Mouse (Mus musculus) 3T3-L1 (cell line): Measurements from ENCODE around the gene Gnaz.

ENCODE experiments used
- DNase-seq: peaks from one replicate; pipeline ENCODE4 v3.0.0-alpha.2; 2015; ENCODE audit warnings: low read depth, low spot score

The Gnaz gene

DNA sequence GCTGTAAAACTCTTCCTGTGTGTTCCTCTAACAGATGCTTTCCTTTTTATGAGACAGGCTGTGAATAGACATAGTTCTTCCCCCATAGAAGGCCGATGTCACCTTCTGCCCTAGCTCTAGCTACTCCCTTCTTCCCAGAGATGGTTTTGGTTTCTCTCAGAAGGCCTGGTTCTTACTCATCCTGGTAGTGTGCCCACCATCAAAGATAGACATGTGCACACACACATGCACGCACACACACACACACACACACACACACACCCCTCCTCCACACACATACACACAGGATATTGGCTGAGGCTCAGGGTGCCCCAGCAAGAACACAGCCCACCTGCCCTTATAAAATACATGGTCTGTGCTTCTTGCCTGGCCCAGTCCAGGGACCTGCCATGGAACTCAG lies 2.3 kb downstream of the Gnaz start:
- no peak for DNase-seq

DNA sequence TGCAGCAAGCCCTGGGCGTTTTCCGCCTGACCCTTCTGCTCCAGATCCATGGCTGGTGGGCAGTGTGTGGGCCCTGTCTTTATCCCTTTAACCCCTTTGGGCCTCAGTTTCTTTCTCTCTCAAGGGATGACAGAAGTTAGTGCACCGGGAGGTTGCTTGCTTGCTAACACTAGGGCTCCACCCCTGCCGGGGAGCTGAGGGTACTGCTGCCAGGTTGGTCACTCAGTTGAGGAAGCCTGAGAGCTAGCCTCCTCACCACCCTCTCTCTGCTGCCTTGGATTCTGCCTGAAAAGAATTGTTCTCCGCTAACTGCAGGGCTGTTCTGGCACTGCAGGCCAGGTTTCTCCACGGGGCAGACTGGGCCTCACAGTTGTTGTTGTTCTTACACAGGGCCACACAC lies 6.0 kb downstream of the Gnaz start:
- DNase-seq: no peak

DNA sequence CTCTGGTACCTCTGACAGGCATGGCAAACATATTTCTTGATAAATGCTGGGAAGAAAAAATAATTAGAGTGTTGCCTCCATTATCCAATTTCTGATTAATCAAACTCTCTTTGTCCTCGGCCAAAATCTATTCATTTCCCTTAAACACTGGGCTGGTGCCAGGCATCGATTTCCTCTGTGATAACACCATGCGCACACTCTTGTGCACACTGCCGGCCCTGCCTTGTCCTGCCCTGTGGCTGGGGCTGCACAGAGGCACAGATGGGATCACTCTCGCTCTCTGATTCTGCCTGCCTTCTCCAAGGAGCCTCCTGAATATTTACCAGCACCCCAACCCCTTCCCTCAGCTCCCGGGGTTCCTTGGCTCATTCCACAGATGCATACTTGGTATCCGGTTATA lies 8.6 kb downstream of the Gnaz start:
- DNase-seq: no peak

DNA sequence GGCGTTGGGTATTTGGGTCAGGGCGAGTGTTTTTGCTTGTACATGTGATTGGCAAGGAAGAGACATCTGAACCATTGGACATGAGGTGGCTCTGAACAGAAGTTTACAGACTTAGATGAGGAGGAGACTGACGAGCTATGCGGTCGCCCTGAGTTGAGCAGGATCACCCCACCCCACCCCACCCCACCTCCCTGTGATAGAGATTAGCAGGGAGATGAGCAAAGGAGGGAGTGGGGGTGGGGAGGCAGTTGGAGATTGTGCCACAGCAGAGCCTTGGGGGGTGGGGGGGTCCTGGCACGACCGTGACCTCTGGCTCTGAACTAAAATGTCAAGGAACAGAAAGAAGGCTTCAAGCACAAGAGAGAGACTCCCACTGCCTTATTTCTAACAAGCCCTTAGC lies 9.5 kb downstream of the Gnaz start:
- no peak for DNase-seq

DNA sequence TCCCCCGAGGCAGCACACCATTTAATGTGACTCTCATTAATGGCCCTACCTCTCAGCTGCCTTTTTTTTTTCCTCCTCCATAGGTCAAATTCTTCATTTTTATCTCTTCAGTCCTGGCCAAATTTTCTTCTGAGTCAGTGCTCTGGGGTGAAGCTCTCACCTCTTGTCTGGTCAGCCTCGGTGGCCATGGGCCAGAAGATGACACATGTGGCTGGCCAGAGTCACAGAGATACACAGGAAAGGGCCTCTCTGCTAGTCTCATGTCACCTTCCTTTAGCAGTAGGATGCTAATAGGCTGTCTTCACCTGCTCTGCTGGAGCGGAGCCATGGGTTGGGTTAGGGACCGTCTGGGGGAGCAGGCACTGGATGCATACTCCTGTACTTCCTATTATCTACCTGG lies 11.1 kb downstream of the Gnaz start:
- peak; percentile 58 for DNase-seq

DNA sequence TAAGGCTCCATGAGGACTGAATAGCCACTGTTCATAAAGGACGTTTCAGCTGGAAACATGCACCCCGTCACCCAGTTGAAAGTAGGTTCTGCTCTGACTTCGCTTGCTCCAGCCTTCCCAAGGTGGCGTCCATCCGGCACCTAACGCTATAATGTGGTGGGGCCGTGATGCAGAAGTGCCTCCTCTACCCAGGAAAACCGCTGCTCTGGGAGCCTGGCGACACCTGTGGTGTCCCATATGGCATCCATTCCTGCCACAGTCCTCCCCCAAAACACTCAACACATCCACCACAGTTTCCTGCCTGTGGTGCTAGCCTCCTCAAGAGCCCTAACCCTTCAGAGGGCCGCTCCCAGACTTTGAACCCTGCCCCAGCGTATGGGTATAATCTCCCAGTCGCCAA lies 14.2 kb downstream of the Gnaz start:
- no peak for DNase-seq

DNA sequence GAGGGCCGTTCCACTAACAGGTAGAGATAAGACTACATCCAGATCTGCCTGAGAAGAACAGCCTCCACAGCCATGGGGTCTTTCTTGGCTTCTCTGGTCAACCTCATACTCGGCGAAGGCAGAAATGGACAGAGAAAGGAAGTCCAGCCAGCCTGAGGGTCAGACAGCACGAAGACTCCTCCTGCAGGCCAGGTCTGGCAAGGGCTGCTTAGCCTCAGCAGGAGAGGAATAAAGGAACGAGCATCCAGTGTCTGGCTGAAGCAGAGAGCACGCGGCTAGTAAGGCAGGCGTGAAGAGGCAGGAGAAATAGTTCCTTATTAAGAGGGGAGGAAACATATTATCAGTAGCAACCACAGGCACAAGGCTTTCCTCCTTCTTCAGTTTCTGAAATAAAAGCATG lies 16.2 kb downstream of the Gnaz start:
- DNase-seq: no peak

DNA sequence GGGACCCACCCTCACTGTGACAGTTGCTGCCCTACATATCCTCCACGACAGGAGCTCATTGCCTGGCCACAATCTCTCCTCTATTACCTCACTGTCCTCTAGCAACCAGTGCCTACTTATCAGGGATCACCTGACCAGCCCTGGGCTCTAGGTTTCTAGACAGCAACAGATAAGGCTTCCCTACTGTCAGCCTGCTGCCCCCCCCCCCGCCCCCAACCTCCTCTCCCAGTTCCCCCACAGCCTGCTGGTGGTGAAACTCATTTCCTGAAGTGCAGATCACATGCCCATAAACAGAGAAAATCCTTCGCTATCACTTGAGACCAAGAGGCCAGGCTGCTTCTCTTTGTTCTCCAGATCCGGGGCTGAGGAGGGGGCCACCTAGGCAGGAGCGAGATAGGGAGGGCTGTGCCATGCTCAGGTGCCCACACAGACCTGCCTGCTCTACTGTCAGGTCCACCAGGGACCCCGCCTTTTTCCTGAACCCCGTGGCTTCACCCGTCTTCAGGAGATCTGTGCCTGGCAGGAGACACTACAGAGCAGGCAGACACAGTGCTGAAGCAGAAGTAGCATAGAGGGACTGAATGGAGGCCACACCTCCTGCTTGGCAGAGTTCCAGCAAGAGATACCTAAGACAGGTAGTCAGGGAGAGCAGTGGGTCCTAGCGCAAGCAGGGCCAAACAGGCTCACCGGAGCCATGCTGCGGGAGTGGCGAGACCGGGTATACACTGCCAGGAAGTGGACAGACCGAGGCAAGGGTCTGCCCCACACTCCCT lies 20.9 kb downstream of the Gnaz start:
- DNase-seq: no peak

DNA sequence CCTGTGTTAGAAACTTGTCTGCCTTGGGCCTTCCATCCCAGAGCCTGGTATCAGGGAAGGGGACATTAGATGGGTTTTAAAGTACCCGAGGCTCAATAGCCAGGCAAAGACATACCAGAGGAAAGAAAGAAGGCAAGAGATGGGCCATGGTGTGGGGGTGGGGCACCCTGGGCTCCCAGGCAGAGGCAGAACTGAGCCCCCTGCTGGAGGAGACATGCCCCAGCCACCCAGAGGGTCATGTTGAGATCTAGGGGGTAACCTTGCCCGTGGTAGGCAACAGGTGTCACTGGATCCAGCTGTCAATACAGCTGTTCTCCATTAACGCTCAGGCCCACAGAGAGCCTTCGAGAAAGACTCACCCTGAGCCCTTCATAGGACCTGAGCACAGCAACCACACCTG lies 22.8 kb downstream of the Gnaz start:
- no peak for DNase-seq

DNA sequence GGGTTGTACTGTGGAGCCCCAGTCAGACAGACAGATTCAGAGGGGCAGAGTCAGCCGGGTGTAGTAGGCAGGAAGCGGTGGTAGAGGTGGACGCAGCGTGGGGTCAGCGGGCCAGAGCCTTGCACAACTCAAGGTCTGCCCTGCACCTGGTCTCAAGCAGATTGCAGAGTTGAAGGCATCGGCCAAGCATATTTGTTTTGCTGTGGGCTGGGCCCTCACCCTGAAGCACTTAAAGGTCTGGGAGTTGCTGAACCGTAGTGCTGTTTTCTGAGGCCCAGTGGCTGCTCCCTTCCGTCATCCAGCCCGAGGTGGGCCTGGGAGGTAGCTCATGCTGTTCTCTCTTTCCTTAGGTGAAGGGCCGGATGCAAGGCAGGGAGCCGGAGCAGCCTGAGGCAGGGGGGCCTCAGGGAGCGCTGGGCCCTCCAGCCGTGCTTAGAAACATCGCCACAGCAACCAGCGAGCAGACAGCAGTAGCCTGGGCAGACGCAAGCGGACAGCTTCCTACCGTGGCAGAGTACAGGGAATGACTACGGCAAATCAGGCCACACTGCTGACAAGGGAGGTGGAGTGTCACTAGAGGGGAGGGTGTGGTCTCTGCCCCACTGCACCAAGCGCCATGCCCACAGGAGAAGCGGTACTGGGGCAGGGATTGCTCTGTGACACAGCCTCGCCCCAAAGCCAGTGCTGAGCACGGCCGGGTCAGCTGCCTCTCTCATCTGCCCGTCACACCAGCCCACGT lies 23.8 kb downstream of the Gnaz start:
- DNase-seq: no peak

DNA sequence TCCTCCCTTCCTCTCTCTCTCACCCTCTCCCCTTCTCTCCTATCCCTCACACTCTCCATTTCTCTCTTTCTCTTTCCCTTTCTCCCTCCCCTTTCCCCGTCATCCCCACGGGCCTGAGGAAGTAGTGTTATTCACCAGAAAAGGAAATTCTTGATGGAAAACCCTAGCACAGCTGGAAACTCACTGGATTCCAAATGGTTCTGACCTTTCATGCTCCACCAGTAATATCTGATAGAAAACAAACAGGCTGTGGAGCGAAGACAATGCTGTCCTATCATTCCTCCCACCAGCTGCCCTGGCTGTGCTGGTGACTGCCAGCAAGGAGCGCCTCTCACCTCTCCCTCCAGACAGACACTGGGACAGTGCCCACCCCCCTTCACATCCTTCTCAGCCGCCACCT lies 27.9 kb downstream of the Gnaz start:
- DNase-seq: no peak

DNA sequence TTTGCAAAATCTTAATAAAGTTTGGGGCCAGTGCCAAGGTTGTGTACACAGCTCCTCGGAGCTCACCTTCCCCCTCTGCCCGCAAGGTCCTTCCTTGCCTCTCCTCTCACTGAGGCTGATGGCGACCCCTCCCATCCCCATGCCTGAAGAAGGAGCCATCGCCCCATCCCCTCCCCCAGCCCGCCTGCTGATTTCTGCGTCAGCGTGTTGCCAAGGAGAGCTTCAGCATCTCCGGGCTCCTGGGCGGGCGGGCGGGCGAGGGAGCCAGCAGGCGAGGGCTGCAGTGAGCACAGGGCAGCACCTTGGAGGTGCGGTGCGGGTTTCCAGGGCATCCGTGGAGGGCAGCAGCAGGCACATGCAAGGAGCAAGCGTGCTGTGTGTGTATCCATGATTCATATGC lies 28.4 kb downstream of the Gnaz start:
- no peak for DNase-seq

DNA sequence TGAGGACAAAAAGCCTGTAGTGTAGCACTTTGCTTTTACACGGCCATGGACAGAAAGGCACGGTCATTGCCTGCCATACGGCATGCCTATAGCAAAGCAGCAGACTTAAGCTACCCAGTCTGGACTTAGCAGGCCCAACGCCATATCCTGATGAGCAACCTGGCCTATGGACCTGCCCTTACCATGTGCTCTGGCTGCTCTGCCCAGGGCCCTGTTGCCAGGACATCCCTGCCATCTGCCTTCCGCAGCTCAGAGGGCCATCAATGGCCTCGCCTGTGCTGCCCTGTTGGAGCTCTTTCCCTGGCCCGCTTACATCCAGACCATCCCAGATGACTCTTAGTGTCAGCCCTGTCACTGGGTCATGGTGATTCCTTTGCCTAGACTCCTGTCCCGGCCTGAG lies 34.4 kb downstream of the Gnaz start:
- no peak for DNase-seq

DNA sequence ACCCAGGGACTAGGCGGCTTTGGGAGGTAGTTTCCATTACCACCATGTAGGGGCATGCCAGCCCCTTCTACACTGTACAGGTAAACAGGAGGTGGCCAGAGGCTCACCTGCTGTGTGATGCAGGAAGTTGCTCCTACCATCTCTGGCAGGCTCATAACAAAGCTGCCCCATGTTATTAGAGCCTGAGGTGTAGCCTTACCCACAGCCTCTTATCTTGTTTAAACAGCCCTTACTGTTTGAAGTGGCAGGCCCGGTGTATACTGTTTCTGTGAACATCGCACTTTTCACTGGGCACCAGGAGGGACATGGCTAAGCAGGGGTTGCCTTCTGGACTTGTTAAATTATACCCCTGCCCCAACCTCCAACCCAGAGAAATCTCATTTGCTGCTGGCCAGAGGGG lies 37.1 kb downstream of the Gnaz start:
- DNase-seq: no peak

DNA sequence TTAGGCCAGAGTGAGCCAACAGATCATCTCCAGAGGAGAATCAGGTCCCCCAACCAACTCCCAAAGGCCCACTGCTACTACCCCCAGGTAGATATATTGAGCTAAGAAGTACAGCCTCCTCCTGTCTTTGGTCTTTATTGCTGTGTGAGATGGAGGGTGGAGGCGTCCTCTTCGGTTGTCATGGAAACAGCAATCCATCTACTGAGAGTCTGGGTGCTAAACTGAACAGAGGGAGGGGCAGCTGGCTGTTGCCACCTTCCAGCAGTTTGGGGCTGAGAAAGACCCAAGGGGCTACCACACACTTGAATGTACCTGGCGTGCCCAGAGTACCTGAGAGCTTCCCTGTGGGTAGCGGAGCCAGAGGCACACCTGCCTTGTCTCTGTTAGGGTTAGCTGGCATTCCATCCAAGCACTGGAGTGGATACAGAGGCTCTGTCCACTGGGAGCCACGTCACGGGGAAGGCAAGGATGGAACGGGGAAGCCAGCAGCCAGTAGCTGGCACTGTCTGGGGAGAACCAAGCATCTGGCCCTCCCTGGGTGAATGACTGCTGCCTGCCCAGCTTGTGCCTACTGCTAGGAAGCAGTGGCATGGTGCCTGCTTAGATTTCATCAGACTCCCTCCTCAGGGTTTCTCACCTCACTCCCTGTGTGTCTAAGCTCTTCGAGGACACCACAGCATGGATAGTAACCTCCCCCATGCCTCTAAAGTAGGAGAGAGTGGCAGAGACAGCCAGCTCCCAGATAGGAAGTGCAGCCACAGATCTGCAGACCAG lies 40.1 kb downstream of the Gnaz start:
- no peak for DNase-seq

DNA sequence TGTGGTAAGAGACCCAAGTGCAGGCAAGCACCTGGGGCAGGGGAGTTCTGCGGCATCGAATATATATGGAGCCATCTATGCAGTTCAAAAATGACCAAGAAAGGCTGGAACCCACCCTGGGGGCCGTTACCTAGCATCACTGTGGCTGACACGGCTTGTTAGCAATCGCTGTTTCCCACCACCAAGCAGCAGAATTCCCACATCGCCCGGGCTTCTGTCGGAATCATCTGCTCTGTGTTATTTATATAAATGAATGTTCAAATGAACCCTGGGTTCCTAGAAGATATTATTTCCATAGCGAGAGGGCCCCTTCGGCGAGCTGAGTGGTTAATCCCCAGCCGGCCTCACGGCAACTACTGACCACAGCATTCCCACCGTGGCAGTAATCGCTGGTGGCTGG lies 43.7 kb downstream of the Gnaz start:
- no peak for DNase-seq

DNA sequence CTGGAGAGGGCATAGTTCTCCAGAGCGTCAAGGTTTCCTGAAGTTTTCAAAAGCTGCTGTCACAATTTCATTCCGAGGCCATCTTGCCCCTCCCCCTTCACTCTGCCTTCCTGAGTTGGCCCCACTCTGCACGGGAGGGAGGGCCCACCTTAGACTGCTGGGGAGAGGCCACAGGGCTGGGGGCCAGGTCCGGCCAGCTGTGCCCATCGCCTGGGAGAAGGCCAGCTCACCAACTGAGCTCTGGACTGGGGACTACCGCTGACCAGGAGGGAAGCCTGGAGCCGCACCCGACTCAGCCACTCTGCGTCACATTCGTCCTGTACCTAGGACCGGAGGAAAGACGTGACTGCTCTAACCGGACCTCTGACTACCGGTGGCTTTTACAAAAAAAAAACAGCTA lies 48.5 kb downstream of the Gnaz start:
- no peak for DNase-seq

DNA sequence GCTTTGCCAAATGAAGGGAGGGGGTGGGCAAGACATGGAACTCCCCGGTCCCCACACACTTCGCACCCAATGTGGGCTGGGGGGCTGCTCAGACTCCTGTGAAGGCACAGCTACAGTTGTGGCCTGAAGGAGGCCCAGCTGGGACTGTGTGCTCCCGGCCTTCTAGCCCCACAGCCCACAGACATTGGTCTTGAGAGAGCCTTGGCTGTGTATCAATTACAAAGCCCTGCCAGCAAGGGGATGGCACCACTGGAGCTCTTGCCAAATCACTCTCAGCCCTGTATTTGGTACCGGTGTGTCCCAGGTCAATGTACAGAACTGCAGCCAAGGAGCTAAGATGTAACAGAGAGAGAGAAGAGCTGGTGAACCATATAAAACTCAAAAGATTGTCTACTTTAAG lies 49.5 kb downstream of the Gnaz start:
- no peak for DNase-seq

DNA sequence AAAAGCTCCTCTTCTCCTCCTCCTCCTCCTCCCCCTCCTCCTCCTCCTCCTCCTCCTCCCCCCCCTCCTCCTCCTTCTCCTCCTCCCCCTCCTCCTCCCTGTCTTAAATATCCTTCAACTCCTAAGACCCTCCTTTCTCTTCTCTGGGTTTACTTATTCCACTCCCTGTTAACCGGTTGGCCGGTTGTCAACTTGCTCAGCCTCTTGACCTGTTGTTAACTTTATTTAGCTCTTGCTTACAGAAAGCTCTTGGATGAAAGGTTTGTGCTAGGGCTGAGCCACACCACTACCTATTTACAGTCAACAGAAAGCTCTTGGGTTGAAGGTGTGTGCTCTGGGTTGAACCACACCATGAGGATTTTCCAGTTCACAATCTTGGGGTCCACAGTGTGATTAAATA lies 53.3 kb downstream of the Gnaz start:
- DNase-seq: no peak

DNA sequence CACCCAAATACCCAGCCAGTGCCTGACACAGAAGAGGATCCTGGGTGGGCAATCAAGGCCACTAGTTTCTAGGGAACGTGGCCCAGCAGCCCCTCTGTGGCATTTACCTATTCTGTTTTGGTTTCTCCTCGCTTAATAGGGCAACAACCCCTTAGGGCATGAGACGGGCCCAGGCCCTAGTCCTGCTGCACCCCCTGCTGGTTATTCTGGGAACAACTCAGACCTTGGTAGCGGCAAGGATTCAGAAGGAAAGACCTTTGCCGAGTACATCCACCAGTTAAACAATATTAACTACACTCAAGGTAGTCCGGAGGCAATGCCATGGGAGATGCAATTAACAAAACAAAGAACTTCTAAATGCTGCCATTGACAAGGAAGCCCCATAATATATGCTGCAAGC lies 54.2 kb downstream of the Gnaz start:
- DNase-seq: peak; percentile 73

DNA sequence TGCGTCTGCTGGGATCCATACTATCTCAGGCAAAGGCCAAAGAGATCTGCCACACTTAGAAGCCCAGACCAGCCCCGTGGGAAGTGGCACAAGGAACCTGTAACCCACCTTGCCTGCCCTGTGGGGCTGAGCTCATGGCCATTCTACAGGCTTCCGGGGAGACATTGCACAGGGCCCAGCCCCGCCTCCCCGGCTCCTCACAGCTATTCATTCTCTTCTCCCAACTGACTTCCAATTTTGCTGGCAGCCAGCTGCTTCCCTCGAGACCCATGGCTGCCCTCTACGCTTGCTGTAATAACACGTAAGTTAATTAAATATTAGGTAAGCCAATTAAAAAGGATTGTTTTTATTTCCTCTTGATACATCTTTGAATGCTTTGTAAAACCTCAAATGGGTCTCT lies 59.5 kb downstream of the Gnaz start:
- DNase-seq: no peak

DNA sequence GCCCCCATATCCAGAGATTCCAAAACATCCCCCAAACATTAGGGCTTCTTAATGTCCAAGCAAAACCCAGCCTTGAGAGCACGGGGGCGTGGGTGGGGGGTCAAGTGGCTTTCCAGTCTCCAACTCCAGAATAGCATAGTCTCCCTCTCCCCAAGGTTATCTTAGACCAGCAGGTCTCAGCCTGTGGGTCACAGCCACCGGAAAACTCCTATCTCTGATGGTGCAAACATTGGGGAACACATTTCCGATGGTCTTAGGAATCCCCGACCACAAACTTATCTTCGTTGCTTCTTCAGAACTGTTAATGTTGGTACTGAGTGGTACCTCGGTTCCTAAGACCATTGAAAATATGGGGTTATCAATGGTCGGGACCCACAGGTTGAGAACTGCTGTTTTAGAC lies 61.8 kb downstream of the Gnaz start:
- no peak for DNase-seq

DNA sequence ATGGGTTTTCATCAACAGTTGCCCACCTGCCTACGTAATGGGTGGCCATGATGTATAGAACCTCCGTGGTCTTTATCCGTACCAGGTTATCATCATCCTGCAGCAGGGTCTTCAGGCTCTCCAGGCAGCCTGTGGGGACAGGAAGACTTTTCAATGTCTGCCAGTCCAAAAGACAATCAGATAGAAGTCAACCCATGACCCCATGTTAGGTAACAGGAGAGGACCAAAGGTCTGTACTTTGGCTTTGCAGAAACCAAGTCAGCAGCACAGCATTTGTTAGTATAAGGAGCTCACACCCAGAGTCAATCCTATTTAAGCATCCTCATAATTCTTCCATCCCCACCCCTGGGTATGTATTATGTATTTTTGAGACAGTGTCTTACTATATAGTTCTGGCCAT lies 62.7 kb downstream of the Gnaz start:
- no peak for DNase-seq
